Mouse (Mus musculus) forebrain, embryonic 12.5 days (tissue): ENCODE data around the gene Erich6b. TPM values are rescaled to one million over a fixed set of nuclear protein-coding genes. Genes with fewer than 3 reads are reported as not detected.

Experiments
- ATAC-seq: fragments of 200-750 bp; cut with Nextera tagmentation; 2 replicates; pipeline ENCODE4 v1.8.0; 2017; ENCODE audit warnings: moderate TSS enrichment; ENCODE audit not compliant: low FRiP score
- H3K27ac ChIP-seq: fragments of 300-500 bp; sonication (generic); 2 replicates; pipeline ENCODE4 v1.5.1; 2016; ENCODE audit warnings: mild to moderate bottlenecking
- H3K27me3 ChIP-seq: fragments of 300-500 bp; sonication (generic); 2 replicates; pipeline ENCODE4 v1.6.1; 2016; ENCODE audit warnings: mild to moderate bottlenecking
- H3K36me3 ChIP-seq: fragments of 300-500 bp; sonication (generic); replicated peaks from 2 replicates; pipeline ENCODE4 v1.6.1; 2016; ENCODE audit warnings: mild to moderate bottlenecking
- H3K4me1 ChIP-seq: fragments of 300-500 bp; sonication (generic); 2 replicates; pipeline ENCODE4 v1.6.1; 2016
- H3K4me2 ChIP-seq: fragments of 300-500 bp; sonication (generic); 2 replicates; pipeline ENCODE4 v1.6.1; 2016; ENCODE audit warnings: mild to moderate bottlenecking, moderate library complexity
- H3K4me3 ChIP-seq: fragments of 300-500 bp; sonication (generic); replicated peaks from 2 replicates; pipeline ENCODE4 v1.5.1; 2016; ENCODE audit warnings: mild to moderate bottlenecking
- H3K9ac ChIP-seq: fragments of 300-500 bp; sonication (generic); 2 replicates; pipeline ENCODE4 v1.6.1; 2016; ENCODE audit warnings: mild to moderate bottlenecking
- H3K9me3 ChIP-seq: fragments of 300-500 bp; sonication (generic); 2 replicates; pipeline ENCODE4 v1.6.1; 2016
- WGBS: fragments of 180-500 bp; shearing (Covaris S2); methylation state at CpG from one replicate; pipeline ENCODE4 v1.1.7; 2016; 5-methylcytosine and 5-hydroxymethylcytosine counted together
- polyA plus RNA-seq: library from polyadenylated mRNA; unstranded; fragments of >200 nt; fragmentation: Nextera tagmentation; extraction: Ambion mirVana; gene quantifications from 2 replicates; pipeline ENCODE4 v1.2.1, GENCODE M21; 2016

Gene Erich6b
- polyA plus RNA-seq, 1 experiment from 2014 or later: not detected

DNA sequence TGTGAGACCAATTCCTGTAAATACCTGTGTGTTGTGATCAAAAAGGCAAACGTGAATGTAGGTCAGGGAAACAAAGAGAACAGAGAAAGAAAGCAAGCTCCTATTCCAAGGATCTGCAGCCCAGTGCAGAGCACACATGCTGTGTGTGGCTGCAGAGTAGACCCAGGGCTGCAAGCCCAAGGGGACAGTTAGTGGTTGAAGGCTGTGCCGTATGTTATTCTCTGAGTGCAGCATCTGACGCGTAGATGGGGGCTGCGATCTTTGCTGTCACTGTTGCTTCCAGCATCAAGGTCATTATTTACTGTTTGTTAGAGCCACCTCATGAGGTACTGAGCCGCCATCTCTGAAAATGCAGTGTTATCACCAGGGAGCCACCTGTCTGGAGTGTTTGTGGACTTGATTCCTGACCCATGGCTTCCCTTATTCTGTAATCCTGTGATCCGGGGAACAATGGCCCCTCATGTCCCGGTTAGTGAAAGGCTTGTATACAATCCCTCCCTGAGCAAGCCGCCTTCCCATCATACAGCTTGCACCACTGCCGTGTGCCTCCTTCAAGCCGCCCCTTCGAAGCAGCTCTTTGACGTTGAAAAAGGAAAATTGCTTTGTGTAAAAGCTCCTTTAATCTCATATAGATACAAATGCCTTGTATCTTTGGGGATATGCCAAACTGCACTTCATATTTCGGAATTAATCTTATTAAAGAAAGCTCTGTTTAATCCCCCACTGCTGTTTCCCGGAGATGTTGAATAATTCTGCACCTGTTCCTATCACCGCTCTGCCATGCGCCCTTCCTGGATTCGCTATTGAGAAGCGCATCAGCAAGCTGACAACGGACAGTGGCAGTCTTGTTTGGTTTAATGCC is 5.1 kb downstream of the Erich6b start:
- H3K27me3 ChIP-seq: no peaks in the 10 kb centered on the region
- H3K9ac ChIP-seq: no peak overlapping the region
- no peaks in the 10 kb centered on the region for H3K9me3 ChIP-seq
- ATAC-seq: 0 out of 2 replicates have a peak, but pooled peaks have one; percentile 44
- 0 out of 2 replicates have a peak overlapping the region, but pooled peaks have one; percentile 36 for H3K27ac ChIP-seq
- WGBS: 32% methylated on average over 20 of the region's 20 CpGs
- no peaks in the 10 kb centered on the region for H3K36me3 ChIP-seq
- H3K4me2 ChIP-seq: peak overlapping the region; percentile 17; the same call in 1 of the 2 replicates
- H3K4me1 ChIP-seq: peaks cover 10% of the 10 kb centered on the region
- H3K4me3 ChIP-seq: no peak overlapping the region

DNA sequence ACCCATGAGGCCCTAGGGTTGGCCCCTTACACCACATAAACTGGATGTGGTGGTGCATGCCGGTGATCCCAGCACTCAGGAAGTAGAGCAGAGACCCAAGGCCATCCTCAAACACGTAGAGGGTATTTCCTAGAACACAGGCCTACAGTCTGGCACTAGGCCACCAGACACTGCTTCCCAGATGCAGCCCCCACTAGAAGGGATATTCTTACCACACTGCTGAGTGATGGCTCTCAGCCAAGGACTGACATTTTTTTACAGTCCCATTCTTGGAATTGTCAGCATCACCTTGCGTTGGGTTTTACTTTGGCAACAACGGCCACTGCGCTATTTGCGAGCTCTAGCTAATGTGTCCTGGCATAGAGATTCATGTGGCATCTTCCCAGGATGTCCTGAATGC is 18.9 kb downstream of the Erich6b start:
- no peak overlapping the region for H3K4me3 ChIP-seq
- no peak overlapping the region for H3K9ac ChIP-seq
- no peaks in the 10 kb centered on the region for H3K27me3 ChIP-seq
- H3K27ac ChIP-seq: no peak overlapping the region
- no peak for ATAC-seq
- H3K4me2 ChIP-seq: no peak overlapping the region
- peaks cover 2% of the 10 kb centered on the region; the same call in 1 of the 2 replicates for H3K4me1 ChIP-seq
- WGBS: 93% methylated on average over 6 of the region's 6 CpGs
- H3K9me3 ChIP-seq: no peaks in the 10 kb centered on the region
- no peaks in the 10 kb centered on the region for H3K36me3 ChIP-seq

- no peak for ATAC-seq
- Histone ChIP-seq H3K9ac (no peak overlapping the region), H3K4me3 (no peak overlapping the region), H3K27me3 (no peaks in the 10 kb centered on the region), H3K4me1 (peaks cover 2% of the 10 kb centered on the region; the same call in 1 of the 2 replicates), H3K36me3 (no peaks in the 10 kb centered on the region), H3K9me3 (no peaks in the 10 kb centered on the region), H3K4me2 (no peak overlapping the region), H3K27ac (no peak overlapping the region)
- WGBS: 64% methylated on average over 8 of the region's 8 CpGs
Observed at GRCm38 (mm10) chr14:75661548-75661947, 19.5 kb downstream of the Erich6b start.

- H3K4me1 ChIP-seq: peaks cover 2% of the 10 kb centered on the region; the same call in 1 of the 2 replicates
- no peak overlapping the region for H3K4me2 ChIP-seq
- no peak overlapping the region for H3K4me3 ChIP-seq
- H3K9me3 ChIP-seq: no peaks in the 10 kb centered on the region
- 84% methylated on average over 2 of the region's 2 CpGs for WGBS
- no peak for ATAC-seq
- no peaks in the 10 kb centered on the region for H3K36me3 ChIP-seq
- no peak overlapping the region for H3K27ac ChIP-seq
- H3K9ac ChIP-seq: no peak overlapping the region
- no peaks in the 10 kb centered on the region for H3K27me3 ChIP-seq
Observed at GRCm38 (mm10) chr14:75665430-75666180, 23.5 kb downstream of the Erich6b start.

- H3K27me3 ChIP-seq: no peaks in the 10 kb centered on the region
- no peaks in the 10 kb centered on the region for H3K9me3 ChIP-seq
- H3K36me3 ChIP-seq: no peaks in the 10 kb centered on the region
- H3K27ac ChIP-seq: no peak overlapping the region
- no peak overlapping the region for H3K4me3 ChIP-seq
- no peak overlapping the region for H3K4me2 ChIP-seq
- H3K4me1 ChIP-seq: no peaks in the 10 kb centered on the region
- H3K9ac ChIP-seq: no peak overlapping the region
- 94% methylated on average over 1 of the region's 1 CpGs for WGBS
- ATAC-seq: no peak
Observed at GRCm38 (mm10) chr14:75669085-75669645, 27.1 kb downstream of the Erich6b start.

DNA sequence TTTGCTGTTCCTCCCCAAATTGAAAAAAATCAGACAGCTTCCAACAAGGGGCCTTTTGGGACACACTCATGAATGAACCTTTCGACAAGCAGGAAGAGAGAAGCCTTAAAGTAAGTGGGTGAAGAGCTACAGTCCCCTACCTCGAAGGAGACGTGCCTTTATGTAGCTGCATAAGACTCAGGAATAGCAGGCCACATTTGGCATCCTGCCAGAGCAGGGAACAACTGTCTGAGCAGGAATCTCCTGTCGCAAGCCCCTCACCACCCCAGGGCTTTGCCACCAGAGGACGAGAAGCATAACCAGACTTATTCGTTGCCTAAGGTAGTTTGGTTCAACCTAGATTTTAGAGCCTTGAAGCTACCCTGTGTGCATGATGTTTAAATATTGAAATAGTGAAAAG is 34.3 kb downstream of the Erich6b start:
- ATAC-seq: no peak
- Histone ChIP-seq H3K9ac (no peak overlapping the region), H3K27me3 (no peaks in the 10 kb centered on the region), H3K4me2 (no peak overlapping the region), H3K4me1 (peaks cover 6% of the 10 kb centered on the region; the same call in 1 of the 2 replicates), H3K9me3 (no peaks in the 10 kb centered on the region), H3K4me3 (no peak overlapping the region), H3K36me3 (no peaks in the 10 kb centered on the region), H3K27ac (no peak overlapping the region)
- WGBS: 66% methylated on average over 6 of the region's 6 CpGs

DNA sequence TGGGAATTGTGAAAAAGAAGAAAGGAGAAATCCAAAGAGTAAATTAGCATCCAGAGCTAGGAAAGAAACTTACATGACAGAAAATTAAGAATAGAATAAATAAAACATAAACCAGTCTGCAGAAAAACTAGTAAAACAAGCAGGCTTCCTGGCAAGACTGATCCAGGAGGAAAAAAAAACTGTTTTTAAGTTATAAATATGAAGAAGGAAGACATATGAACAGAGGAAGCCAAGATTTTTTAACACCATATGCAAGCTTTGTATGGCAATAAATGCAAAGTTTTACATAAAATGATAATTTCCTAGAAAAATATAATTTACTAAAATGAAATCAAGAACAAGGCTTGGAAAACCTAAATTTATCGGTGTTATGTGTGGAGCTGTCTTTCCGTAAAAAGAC is 48.4 kb downstream of the Erich6b start:
- no peaks in the 10 kb centered on the region for H3K4me1 ChIP-seq
- no peaks in the 10 kb centered on the region for H3K27me3 ChIP-seq
- no peak for ATAC-seq
- no peaks in the 10 kb centered on the region for H3K9me3 ChIP-seq
- WGBS: 89% methylated on average over 2 of the region's 2 CpGs
- no peak overlapping the region for H3K9ac ChIP-seq
- H3K27ac ChIP-seq: no peak overlapping the region
- no peak overlapping the region for H3K4me3 ChIP-seq
- no peaks in the 10 kb centered on the region for H3K36me3 ChIP-seq
- no peak overlapping the region for H3K4me2 ChIP-seq

GRCm38 (mm10) chr14:75696096-75696495 is 54.0 kb downstream of the Erich6b start:
- H3K9ac ChIP-seq: no peak overlapping the region
- ATAC-seq: no peak
- no peak overlapping the region for H3K27ac ChIP-seq
- H3K4me3 ChIP-seq: no peak overlapping the region
- no peaks in the 10 kb centered on the region for H3K4me1 ChIP-seq
- H3K27me3 ChIP-seq: no peaks in the 10 kb centered on the region
- 85% methylated on average over 5 of the region's 5 CpGs for WGBS
- peaks cover 2% of the 10 kb centered on the region; the same call in 1 of the 2 replicates for H3K36me3 ChIP-seq
- no peaks in the 10 kb centered on the region for H3K9me3 ChIP-seq
- no peak overlapping the region for H3K4me2 ChIP-seq

- WGBS: 88% methylated on average over 1 of the region's 1 CpGs
Observed at GRCm38 (mm10) chr14:75697928-75698327, 55.9 kb downstream of the Erich6b start.

GRCm38 (mm10) chr14:75706647-75707046 is 64.6 kb downstream of the Erich6b start:
- no peak overlapping the region for H3K9ac ChIP-seq
- H3K27ac ChIP-seq: no peak overlapping the region
- H3K27me3 ChIP-seq: no peaks in the 10 kb centered on the region
- no peak overlapping the region for H3K4me2 ChIP-seq
- ATAC-seq: no peak
- no peak overlapping the region for H3K4me3 ChIP-seq
- WGBS: 91% methylated on average over 4 of the region's 4 CpGs
- H3K9me3 ChIP-seq: no peaks in the 10 kb centered on the region
- H3K36me3 ChIP-seq: peaks cover 64% of the 10 kb centered on the region
- no peaks in the 10 kb centered on the region for H3K4me1 ChIP-seq

More at GRCm38 (mm10) chr14:75697928-75698327, 55.9 kb downstream of the Erich6b start:
- Histone ChIP-seq H3K9ac (no peak overlapping the region), H3K36me3 (peaks cover 14% of the 10 kb centered on the region), H3K4me1 (no peaks in the 10 kb centered on the region), H3K4me2 (no peak overlapping the region), H3K9me3 (no peaks in the 10 kb centered on the region), H3K27ac (no peak overlapping the region), H3K27me3 (no peaks in the 10 kb centered on the region), H3K4me3 (no peak overlapping the region)
- no peak for ATAC-seq

DNA sequence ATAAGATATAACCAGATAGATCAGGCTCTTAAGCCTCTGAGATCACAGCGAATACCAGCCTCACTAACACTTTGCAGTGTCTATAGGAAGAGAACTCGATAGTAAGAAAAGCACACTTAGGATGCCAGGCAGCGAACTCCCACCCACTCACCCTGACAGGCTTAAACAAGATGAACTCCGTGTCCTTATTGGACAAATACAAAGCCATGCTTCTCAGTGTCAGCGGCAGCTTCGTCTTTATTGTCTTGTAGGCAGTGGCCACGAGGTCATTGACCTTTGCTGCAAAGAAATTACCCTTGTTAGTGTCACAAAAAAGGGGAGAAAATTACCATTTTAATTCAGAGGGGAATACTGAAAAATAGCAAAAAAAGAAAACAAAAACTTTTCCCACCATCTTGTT is 65.7 kb downstream of the Erich6b start:
- ATAC-seq: no peak
- no peak overlapping the region for H3K4me2 ChIP-seq
- no peak overlapping the region for H3K9ac ChIP-seq
- H3K27ac ChIP-seq: no peak overlapping the region
- no peaks in the 10 kb centered on the region for H3K4me1 ChIP-seq
- H3K4me3 ChIP-seq: no peak overlapping the region
- H3K36me3 ChIP-seq: peaks cover 69% of the 10 kb centered on the region
- no peaks in the 10 kb centered on the region for H3K27me3 ChIP-seq
- 33% methylated on average over 7 of the region's 7 CpGs for WGBS
- no peaks in the 10 kb centered on the region for H3K9me3 ChIP-seq

DNA sequence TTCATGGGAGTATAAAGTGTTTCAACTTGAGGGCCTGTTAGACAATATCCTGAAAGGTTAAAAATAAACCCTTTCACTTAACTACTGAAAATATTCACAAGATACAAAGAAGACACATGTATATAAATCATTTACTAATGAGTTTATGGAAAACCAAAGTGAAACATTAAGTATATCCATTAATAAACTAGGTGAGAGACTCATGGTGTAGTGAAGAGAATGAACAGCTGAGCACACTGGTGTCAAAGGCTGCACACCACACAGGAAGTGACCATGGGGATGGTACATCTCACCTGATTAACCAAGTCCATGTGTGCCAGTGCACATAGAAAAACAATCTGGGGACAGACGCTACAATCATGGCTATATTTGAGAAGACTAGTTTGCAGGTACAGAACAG is 66.9 kb downstream of the Erich6b start:
- peaks cover 65% of the 10 kb centered on the region for H3K36me3 ChIP-seq
- H3K4me2 ChIP-seq: no peak overlapping the region

More for the DNA sequence above, 66.9 kb downstream of the Erich6b start:
- WGBS: 97% methylated on average over 1 of the region's 1 CpGs
- Histone ChIP-seq H3K27ac (no peak overlapping the region), H3K9ac (no peak overlapping the region), H3K27me3 (no peaks in the 10 kb centered on the region), H3K4me3 (no peak overlapping the region), H3K9me3 (no peaks in the 10 kb centered on the region), H3K4me1 (no peaks in the 10 kb centered on the region)
- ATAC-seq: no peak
